Mouse (Mus musculus) liver, embryonic 12.5 days (tissue): ENCODE measurements around the gene Rnf26. TPM values are rescaled to one million over a fixed set of nuclear protein-coding genes. Genes with fewer than 3 reads are reported as not detected.

ENCODE experiments used
- ATAC-seq: fragments of 200-750 bp; cut with Nextera tagmentation; 2 replicates; pipeline ENCODE4 v1.8.0; 2017; ENCODE audit warnings: moderate number of reproducible peaks, mild to moderate bottlenecking, moderate library complexity
- H3K27ac ChIP-seq: fragments of 300-500 bp; sonication (generic); 2 replicates; pipeline ENCODE4 v1.5.1; 2016; ENCODE audit warnings: mild to moderate bottlenecking
- H3K27me3 ChIP-seq: fragments of 300-500 bp; sonication (generic); replicated peaks from 2 replicates; pipeline ENCODE4 v1.6.1; 2016; ENCODE audit warnings: mild to moderate bottlenecking, moderate library complexity
- H3K36me3 ChIP-seq: fragments of 300-500 bp; sonication (generic); 2 replicates; pipeline ENCODE4 v1.6.1; 2016; ENCODE audit warnings: mild to moderate bottlenecking, moderate library complexity
- H3K4me1 ChIP-seq: fragments of 300-500 bp; sonication (generic); 2 replicates; pipeline ENCODE4 v1.6.1; 2016
- H3K4me2 ChIP-seq: fragments of 300-500 bp; sonication (generic); 2 replicates; pipeline ENCODE4 v1.6.1; 2016; ENCODE audit warnings: mild to moderate bottlenecking, moderate library complexity
- H3K4me3 ChIP-seq: fragments of 300-500 bp; sonication (generic); 2 replicates; pipeline ENCODE4 v1.5.1; 2016; ENCODE audit warnings: mild to moderate bottlenecking, moderate library complexity
- H3K9ac ChIP-seq: fragments of 300-500 bp; sonication (generic); 2 replicates; pipeline ENCODE4 v1.6.1; 2016; ENCODE audit warnings: mild to moderate bottlenecking, moderate library complexity
- H3K9me3 ChIP-seq: fragments of 300-500 bp; sonication (generic); replicated peaks from 2 replicates; pipeline ENCODE4 v1.6.1; 2016; ENCODE audit warnings: mild to moderate bottlenecking, moderate library complexity
- WGBS: fragments of 180-500 bp; shearing (Covaris S2); methylation state at CpG from one replicate; pipeline ENCODE4 v1.1.7; 2016; ENCODE audit not compliant: insufficient replicate concordance; 5-methylcytosine and 5-hydroxymethylcytosine counted together
- polyA plus RNA-seq: library from polyadenylated mRNA; unstranded; fragments of >200 nt; fragmentation: Nextera tagmentation; extraction: Ambion mirVana; gene quantifications from 2 replicates; pipeline ENCODE4 v1.2.1, GENCODE M21; 2016

The Rnf26 gene
- polyA plus RNA-seq, 1 experiment from 2014 or later, result 58.7 TPM

DNA sequence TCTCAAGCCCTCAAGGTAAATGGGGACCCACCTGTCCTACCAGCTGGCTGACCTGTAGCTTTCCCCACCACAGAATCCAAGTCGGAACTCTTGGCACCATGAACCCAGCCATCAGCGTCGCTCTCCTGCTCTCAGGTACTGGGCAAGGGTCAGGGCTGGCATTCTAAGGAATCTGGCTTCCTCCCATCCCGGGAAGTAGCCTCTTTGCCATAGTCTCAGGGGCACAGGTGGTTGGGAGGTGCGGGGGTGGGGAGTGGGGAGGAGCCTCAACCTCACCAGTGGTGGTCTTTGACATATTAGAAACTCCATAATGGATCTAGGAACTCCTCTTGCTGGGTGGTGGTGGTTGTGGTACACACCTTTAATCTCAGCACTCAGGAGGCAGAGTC lies 67.4 kb downstream of the Rnf26 start:
- ATAC-seq, result no peak
- 55% methylated on average over 5 of the region's 5 CpGs for WGBS
- Histone ChIP-seq H3K4me2 (no peak overlapping the region), H3K36me3 (no peaks in the 10 kb centered on the region), H3K27ac (no peak overlapping the region), H3K9me3 (no peaks in the 10 kb centered on the region), H3K27me3 (peaks cover 83% of the 10 kb centered on the region), H3K4me3 (no peak overlapping the region), H3K4me1 (peaks cover 5% of the 10 kb centered on the region; the same call in 1 of the 2 replicates), H3K9ac (no peak overlapping the region)

Other genes starting within 250 kb of the Rnf26 start
- 0.19 and 0.20 TPM in 2 replicates for gene Thy1, start 70.1 kb downstream of the Rnf26 start, polyA plus RNA-seq
- gene Usp2, start 46.5 kb downstream of the Rnf26 start, polyA plus RNA-seq, result 1.8 and 3.9 TPM in 2 replicates
- 0.11 TPM in 1 of 2 replicates, not detected in the other for gene Mfrp, start 11.8 kb downstream of the Rnf26 start, polyA plus RNA-seq
- 0.23 and 0.28 TPM in 2 replicates for gene C1qtnf5, start 6.3 kb downstream of the Rnf26 start, polyA plus RNA-seq
- gene Gm49380, start within 50 bp of the Rnf26 start, polyA plus RNA-seq, result not detected in 2 replicates
- gene Mcam, start 21.0 kb upstream of the Rnf26 start, polyA plus RNA-seq, result 6.1 and 6.3 TPM in 2 replicates
- 9.5 and 10.0 TPM in 2 replicates for gene Cbl, start 120.5 kb upstream of the Rnf26 start, polyA plus RNA-seq
- gene Ccdc153, start 127.2 kb upstream of the Rnf26 start, polyA plus RNA-seq, result not detected in 2 replicates
- gene Pdzd3, start 138.0 kb upstream of the Rnf26 start, polyA plus RNA-seq, result 0.15 and 0.17 TPM in 2 replicates
- gene Nlrx1, start 155.1 kb upstream of the Rnf26 start, polyA plus RNA-seq, result 3.6 and 4.0 TPM in 2 replicates
- 20.1 and 21.7 TPM in 2 replicates for gene Abcg4, start 175.1 kb upstream of the Rnf26 start, polyA plus RNA-seq
- gene Hinfp, start 192.2 kb upstream of the Rnf26 start, polyA plus RNA-seq, result 16.2 and 17.2 TPM in 2 replicates
- gene C2cd2l, start 206.8 kb upstream of the Rnf26 start, polyA plus RNA-seq, result 12.3 and 13.0 TPM in 2 replicates
- 21.9 and 24.0 TPM in 2 replicates for gene Dpagt1, start 212.5 kb upstream of the Rnf26 start, polyA plus RNA-seq
- gene H2afx, start 221.2 kb upstream of the Rnf26 start, polyA plus RNA-seq, result 233 and 239 TPM in 2 replicates
- 1,354 and 1,355 TPM in 2 replicates for gene Hmbs, start 230.7 kb upstream of the Rnf26 start, polyA plus RNA-seq
- 17.0 and 19.0 TPM in 2 replicates for gene Vps11, start 248.2 kb upstream of the Rnf26 start, polyA plus RNA-seq